Mouse (Mus musculus) T-helper 17 cell (primary cell): ENCODE data around the gene 1700067P10Rik.

Experiments used
- in situ Hi-C, 2 experiments: fragments of 300-600 bp; cut with MboI, MseI; formaldehyde crosslinking; loops; 1 replicate in 1 of 2; 2 replicates in 1 of 2; pipeline ENCODE4 v1.15.1; 2025; ENCODE audit warnings: high pct_unique_total_duplicates in 2 of 2

1700067P10Rik gene

GRCm38 (mm10) chr17:48094820-48095680 is 5.9 kb downstream of the 1700067P10Rik start:
- in situ Hi-C loops: loop anchor here (5.0 to 10.0 kb wide), 3 partner anchors 48 to 293 kb away; no protein-coding TSS in a partner anchor

- in situ Hi-C loops: loop anchor here (5.0 to 10.0 kb wide), 3 partner anchors 48 to 293 kb away; no protein-coding TSS in a partner anchor
These were observed 6.6 kb downstream of the 1700067P10Rik start for GRCm38 (mm10) chr17:48095718-48096121.

- in situ Hi-C loops: loop anchor here (5.0 to 10.0 kb wide), 3 partner anchors 49 to 294 kb away; no protein-coding TSS in a partner anchor
These were observed 7.2 kb downstream of the 1700067P10Rik start for GRCm38 (mm10) chr17:48096321-48096720.

- in situ Hi-C loops: loop anchor here (5.0 to 10.0 kb wide), 3 partner anchors 50 to 295 kb away; no protein-coding TSS in a partner anchor
These were observed 8.1 kb downstream of the 1700067P10Rik start for GRCm38 (mm10) chr17:48097011-48097742.

- in situ Hi-C loops: loop anchor here (5.0 to 10.0 kb wide), 3 partner anchors 51 to 296 kb away; no protein-coding TSS in a partner anchor
These were observed 8.8 kb downstream of the 1700067P10Rik start for GRCm38 (mm10) chr17:48097743-48098527.

- in situ Hi-C loops: loop anchor here (5.0 to 10.0 kb wide), 3 partner anchors 51 to 296 kb away; no protein-coding TSS in a partner anchor
These were observed 9.4 kb downstream of the 1700067P10Rik start for GRCm38 (mm10) chr17:48098528-48098890.

GRCm38 (mm10) chr17:48099312-48099711 is 10.2 kb downstream of the 1700067P10Rik start:
- in situ Hi-C loops: loop anchor here (5.0 to 10.0 kb wide), 3 partner anchors 52 to 297 kb away; no protein-coding TSS in a partner anchor

GRCm38 (mm10) chr17:48100441-48101417 is 11.6 kb downstream of the 1700067P10Rik start:
- in situ Hi-C loops: no loop called here

- in situ Hi-C loops: no loop called here
These were observed 18.2 kb downstream of the 1700067P10Rik start for GRCm38 (mm10) chr17:48107333-48107732.

GRCm38 (mm10) chr17:48107862-48108261 is 18.7 kb downstream of the 1700067P10Rik start:
- in situ Hi-C loops: no loop called here

- in situ Hi-C loops: no loop called here
These were observed 19.4 kb downstream of the 1700067P10Rik start for GRCm38 (mm10) chr17:48108520-48108919.

GRCm38 (mm10) chr17:48110547-48111287 is 21.6 kb downstream of the 1700067P10Rik start:
- in situ Hi-C loops: no loop called here

- in situ Hi-C loops: loop anchor here in 1 of 2 experiments (5.0 kb wide), 1 partner anchor 219 kb away; no protein-coding TSS in a partner anchor
These were observed 29.5 kb downstream of the 1700067P10Rik start for GRCm38 (mm10) chr17:48118570-48118969.

- in situ Hi-C loops: loop anchor here in 1 of 2 experiments (5.0 kb wide), 1 partner anchor 218 kb away; no protein-coding TSS in a partner anchor
These were observed 30.5 kb downstream of the 1700067P10Rik start for GRCm38 (mm10) chr17:48119656-48120055.

GRCm38 (mm10) chr17:48120456-48120855 is 31.3 kb downstream of the 1700067P10Rik start:
- in situ Hi-C loops: no loop called here

GRCm38 (mm10) chr17:48132810-48133209 is 43.7 kb downstream of the 1700067P10Rik start:
- in situ Hi-C loops: loop anchor here in 1 of 2 experiments (10.0 kb wide), 1 partner anchor 232 kb away; no protein-coding TSS in a partner anchor
